Mouse (Mus musculus) gastrocnemius, postnatal 14 days (tissue): ENCODE data around the gene Sec61g. TPM values are rescaled to one million over a fixed set of nuclear protein-coding genes. Genes with fewer than 3 reads are reported as not detected.
"Not testable (repeated sequence)": the region's sequence is repeated elsewhere in the genome, so short reads cannot be mapped to it uniquely, and the experiment has no call there.

Experiments used
- DNase-seq: peaks from one replicate; pipeline ENCODE4 v3.0.0; 2021; ENCODE audit warnings: mixed read lengths
- intact Hi-C: fragments of 180-260 bp; cut with DNase I; formaldehyde crosslinking; loops from one replicate; pipeline ENCODE4 v1.15.1; 2025; ENCODE audit warnings: low total_unique reads
- long read RNA-seq, 2 experiments: library from polyadenylated mRNA; stranded (forward); transcript quantifications; one replicate each; pipeline ENCODE4 v2.0.0; 2021
- total RNA-seq, 2 experiments: library from RNA; stranded (reverse); gene quantifications; 2 replicates each; pipeline ENCODE4 v1.2.3; 2021

Gene Sec61g
- total RNA-seq: 1 to 10 TPM; 2.2 to 2.3 TPM
- long read RNA-seq, experiment 1, transcript Sec61g-203 (4 exons, 1,862 nt): major isoform, 95 of 100 reads
- long read RNA-seq, experiment 1, partial matches to known transcripts: 0 of 100 reads
- long read RNA-seq, experiment 1, other reads (novel, unspliced or antisense): 1 of 100 reads
- long read RNA-seq, experiment 2, transcript Sec61g-203 (4 exons, 1,862 nt): major isoform, 104 of 115 reads
- long read RNA-seq, experiment 2, partial matches to known transcripts: 0 of 115 reads
- long read RNA-seq, experiment 2, other reads (novel, unspliced or antisense): 5 of 115 reads

- intact Hi-C loops: no loop called here
These were observed at the start of gene Sec61g for GRCm38 (mm10) chr11:16508052-16508654. Sec61g (minus strand) TSS chr11:16508484.

GRCm38 (mm10) chr11:16546421-16547163, 38.3 kb upstream of the Sec61g start:
- intact Hi-C loops: no loop called here
- peak; percentile 55 for DNase-seq

More at GRCm38 (mm10) chr11:16508052-16508654, at the start of gene Sec61g:
- DNase-seq: peak; percentile 92

GRCm38 (mm10) chr11:16537379-16537778, 29.1 kb upstream of the Sec61g start:
- no peak for DNase-seq
- intact Hi-C loops: no loop called here

GRCm38 (mm10) chr11:16534582-16535553, 26.6 kb upstream of the Sec61g start:
- intact Hi-C loops: no loop called here
- no peak for DNase-seq

GRCm38 (mm10) chr11:16532877-16533276, 24.6 kb upstream of the Sec61g start:
- intact Hi-C loops: no loop called here

GRCm38 (mm10) chr11:16528909-16529308, 20.6 kb upstream of the Sec61g start:
- intact Hi-C loops: no loop called here

More at GRCm38 (mm10) chr11:16532877-16533276, 24.6 kb upstream of the Sec61g start:
- DNase-seq: no peak

GRCm38 (mm10) chr11:16528391-16528790, 20.1 kb upstream of the Sec61g start:
- peak; percentile 22 for DNase-seq
- intact Hi-C loops: no loop called here

More at GRCm38 (mm10) chr11:16528909-16529308, 20.6 kb upstream of the Sec61g start:
- DNase-seq: no peak

- intact Hi-C loops: no loop called here
- no peak for DNase-seq
These were observed 19.5 kb upstream of the Sec61g start for GRCm38 (mm10) chr11:16527743-16528142.

- DNase-seq: no peak
- intact Hi-C loops: no loop called here
These were observed 18.2 kb upstream of the Sec61g start for GRCm38 (mm10) chr11:16526467-16526866.

- DNase-seq: no peak
- intact Hi-C loops: no loop called here
These were observed 17.4 kb upstream of the Sec61g start for GRCm38 (mm10) chr11:16525724-16526123.

GRCm38 (mm10) chr11:16524917-16525640, 16.8 kb upstream of the Sec61g start:
- intact Hi-C loops: no loop called here
- DNase-seq: peak; percentile 18

GRCm38 (mm10) chr11:16515081-16515480, 6.8 kb upstream of the Sec61g start:
- intact Hi-C loops, DNase-seq: not testable (repeated sequence)

- intact Hi-C loops, DNase-seq: not testable (repeated sequence)
These were observed 5.9 kb upstream of the Sec61g start for GRCm38 (mm10) chr11:16514221-16514620.

- DNase-seq: peak; percentile 22
- intact Hi-C loops: no loop called here
These were observed 766 bp downstream of the Sec61g start for GRCm38 (mm10) chr11:16507385-16508051.

GRCm38 (mm10) chr11:16505999-16506398, 2.3 kb downstream of the Sec61g start:
- intact Hi-C loops: no loop called here
- no peak for DNase-seq

GRCm38 (mm10) chr11:16503150-16503549, 5.1 kb downstream of the Sec61g start:
- no peak for DNase-seq

GRCm38 (mm10) chr11:16502744-16503143, 5.5 kb downstream of the Sec61g start:
- no peak for DNase-seq
- intact Hi-C loops: no loop called here

More at GRCm38 (mm10) chr11:16503150-16503549, 5.1 kb downstream of the Sec61g start:
- intact Hi-C loops: no loop called here
